Mouse (Mus musculus) left cerebral cortex, postnatal 4 days (tissue): ENCODE measurements around the gene Tmem199. TPM values are rescaled to one million over a fixed set of nuclear protein-coding genes. Genes with fewer than 3 reads are reported as not detected.
A peak's percentile ranks its signal among the peaks of the same experiment; 100 is the strongest.
"Not testable (repeated sequence)": the region's sequence is repeated elsewhere in the genome, so short reads cannot be mapped to it uniquely, and the experiment has no call there.

Source experiments
- DNase-seq: peaks from one replicate; pipeline ENCODE4 v3.0.0-alpha.2; 2022
- intact Hi-C: fragments of 180-260 bp; cut with DNase I; formaldehyde crosslinking; loops from one replicate; pipeline ENCODE4 v1.15.1; 2025
- total RNA-seq, 2 experiments: library from RNA; stranded (reverse); gene quantifications; 2 replicates each; pipeline ENCODE4 v1.2.3; 2021

Gene Tmem199
- 10 to 100 TPM; 35.6 to 35.7 TPM for total RNA-seq

GRCm38 (mm10) chr11:78512025-78512957 is at the start of gene Tmem199, which contains the start of gene Poldip2:
Gene Tmem199, minus strand, starts transcription at chr11:78512172.
Gene Poldip2, plus strand, starts transcription at chr11:78512193.
- DNase-seq = peak; percentile 95
- intact Hi-C loops = no loop called here

- peak; percentile 78 for DNase-seq
- intact Hi-C loops = no loop called here
These were observed 48.5 kb upstream of the Tmem199 start for GRCm38 (mm10) chr11:78560447-78560846.

GRCm38 (mm10) chr11:78557241-78557640 is 45.3 kb upstream of the Tmem199 start:
- DNase-seq = no peak
- intact Hi-C loops = loop anchor here (10.0 kb wide), 1 partner anchor 398 kb away; no protein-coding TSS in a partner anchor

GRCm38 (mm10) chr11:78556070-78556469 is 44.1 kb upstream of the Tmem199 start:
- intact Hi-C loops = loop anchor here (10.0 kb wide), 1 partner anchor 399 kb away; no protein-coding TSS in a partner anchor
- DNase-seq = no peak

- DNase-seq = no peak
- intact Hi-C loops = loop anchor here (10.0 kb wide), 1 partner anchor 399 kb away; no protein-coding TSS in a partner anchor
These were observed 43.7 kb upstream of the Tmem199 start for GRCm38 (mm10) chr11:78555623-78556022.

GRCm38 (mm10) chr11:78551059-78551398 is 39.1 kb upstream of the Tmem199 start:
- intact Hi-C loops = loop anchor here (10.0 kb wide), 1 partner anchor 404 kb away; no protein-coding TSS in a partner anchor
- DNase-seq = no peak

- intact Hi-C loops = loop anchor here (10.0 kb wide), 1 partner anchor 404 kb away; no protein-coding TSS in a partner anchor
- DNase-seq = peak; percentile 97
These were observed 38.4 kb upstream of the Tmem199 start, which contains the start of gene Tmem97 for GRCm38 (mm10) chr11:78550168-78551058. Gene Tmem97, minus strand, starts transcription at chr11:78550777.

GRCm38 (mm10) chr11:78549491-78549987 is 37.6 kb upstream of the Tmem199 start:
- no peak for DNase-seq
- intact Hi-C loops = loop anchor here (5.0 kb wide), 1 partner anchor 278 kb away; the partner anchor contains the start of gene Lyrm9

- intact Hi-C loops = loop anchor here (5.0 kb wide), 1 partner anchor 279 kb away; the partner anchor contains the start of gene Lyrm9
- no peak for DNase-seq
These were observed 35.9 kb upstream of the Tmem199 start for GRCm38 (mm10) chr11:78547718-78548460.

- intact Hi-C loops = loop anchor here (5.0 kb wide), 1 partner anchor 282 kb away; the partner anchor contains the start of gene Lyrm9
- DNase-seq = no peak
These were observed 33.2 kb upstream of the Tmem199 start for GRCm38 (mm10) chr11:78545181-78545580.

- intact Hi-C loops = loop anchor here (5.0 kb wide), 1 partner anchor 283 kb away; the partner anchor contains the start of gene Lyrm9
- no peak for DNase-seq
These were observed 32.6 kb upstream of the Tmem199 start for GRCm38 (mm10) chr11:78544449-78545111.

GRCm38 (mm10) chr11:78540358-78540757 is 28.4 kb upstream of the Tmem199 start:
- DNase-seq = no peak
- intact Hi-C loops = no loop called here

- intact Hi-C loops = no loop called here
- no peak for DNase-seq
These were observed 24.7 kb upstream of the Tmem199 start for GRCm38 (mm10) chr11:78536690-78537084.

GRCm38 (mm10) chr11:78536080-78536689 is 24.2 kb upstream of the Tmem199 start, which contains the start of the genes Tnfaip1 and Ift20:
Gene Tnfaip1, minus strand, starts transcription at chr11:78536332.
Gene Ift20, plus strand, starts transcription at chr11:78536361.
- intact Hi-C loops = no loop called here

GRCm38 (mm10) chr11:78535376-78536079 is 23.6 kb upstream of the Tmem199 start:
- no peak for DNase-seq
- intact Hi-C loops = no loop called here

More at GRCm38 (mm10) chr11:78536080-78536689, 24.2 kb upstream of the Tmem199 start, which contains the start of the genes Tnfaip1 and Ift20:
- DNase-seq = peak; percentile 98

GRCm38 (mm10) chr11:78534516-78534915 is 22.5 kb upstream of the Tmem199 start:
- intact Hi-C loops = no loop called here
- DNase-seq = no peak

GRCm38 (mm10) chr11:78531515-78531914 is 19.5 kb upstream of the Tmem199 start:
- intact Hi-C loops, DNase-seq: not testable (repeated sequence)

GRCm38 (mm10) chr11:78531046-78531445 is 19.1 kb upstream of the Tmem199 start:
- no peak for DNase-seq
- intact Hi-C loops = no loop called here
